Mouse (Mus musculus) G1E-ER4 (cell line): Measurements from ENCODE around the gene Des. TPM values are rescaled to one million over a fixed set of nuclear protein-coding genes. Genes with fewer than 3 reads are reported as not detected.

ENCODE experiments used
- GATA1 ChIP-seq: IDR thresholded peaks from one replicate; pipeline ENCODE4 v1.8.0; 2012; ENCODE audit warnings: low read length, inconsistent platforms
- polyA plus RNA-seq: library from polyadenylated mRNA; stranded (reverse); fragments of >175 nt; gene quantifications from 2 replicates; pipeline ENCODE4 v1.2.3, GENCODE M21; 2012

The Des gene
- polyA plus RNA-seq, 1 experiment = 1.4 TPM

GRCm38 (mm10) chr1:75387929-75388897 is 28.1 kb downstream of the Des start:
- no peak for TF ChIP-seq GATA1

DNA sequence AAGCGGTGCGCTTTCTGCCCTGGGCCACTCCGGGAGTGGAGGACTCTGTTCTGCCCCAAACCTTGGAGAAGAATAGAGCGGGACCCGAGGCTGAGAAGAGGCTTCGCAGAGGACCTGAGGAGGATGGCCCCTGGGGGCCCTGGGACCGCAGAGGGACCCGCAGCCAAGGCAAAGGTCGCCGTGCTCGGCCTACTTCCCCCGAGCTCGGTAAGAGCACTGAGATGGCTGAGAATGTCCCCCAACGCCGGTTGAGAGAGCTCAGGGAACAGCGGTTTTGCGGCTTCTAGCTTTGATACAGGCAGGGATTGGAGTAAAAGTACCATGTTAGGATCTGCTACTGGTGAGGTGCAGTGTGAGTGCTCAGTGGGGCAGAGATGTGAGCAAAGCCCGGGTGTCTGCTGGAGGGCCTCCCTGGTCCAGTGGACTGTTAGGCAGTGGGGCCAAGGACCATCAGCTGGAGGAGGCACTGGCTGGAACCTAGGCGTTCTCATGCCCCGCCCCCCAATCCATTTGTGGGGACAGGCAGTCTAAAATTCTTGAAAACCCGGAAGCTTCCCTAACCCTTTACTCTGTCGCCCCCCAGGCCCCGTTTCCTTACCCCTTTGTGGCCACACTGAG is 28.9 kb downstream of the Des start:
- no peak for TF ChIP-seq GATA1

- TF ChIP-seq GATA1 = no peak
Measured at GRCm38 (mm10) chr1:75393139-75393538, 33.0 kb downstream of the Des start.

DNA sequence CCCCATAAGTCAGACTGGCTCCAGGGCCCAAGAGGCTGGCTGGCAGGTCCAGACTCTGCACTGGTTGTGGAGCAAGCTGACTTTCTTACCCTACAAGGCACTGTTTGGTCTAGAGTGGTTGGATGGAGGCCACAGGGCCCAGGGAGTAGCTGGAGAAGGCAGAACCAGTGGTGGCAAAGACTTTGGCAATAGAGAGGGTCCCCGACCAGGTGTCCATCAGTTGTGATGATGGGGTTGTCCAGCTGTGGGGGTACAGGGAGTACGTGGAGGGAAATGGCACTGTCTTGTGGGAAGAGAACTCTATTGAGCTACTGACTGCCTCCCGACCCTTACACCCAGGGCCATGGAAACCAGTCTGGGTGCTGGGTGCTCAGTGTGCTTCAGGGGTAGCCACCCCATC is 33.7 kb downstream of the Des start:
- no peak for TF ChIP-seq GATA1

DNA sequence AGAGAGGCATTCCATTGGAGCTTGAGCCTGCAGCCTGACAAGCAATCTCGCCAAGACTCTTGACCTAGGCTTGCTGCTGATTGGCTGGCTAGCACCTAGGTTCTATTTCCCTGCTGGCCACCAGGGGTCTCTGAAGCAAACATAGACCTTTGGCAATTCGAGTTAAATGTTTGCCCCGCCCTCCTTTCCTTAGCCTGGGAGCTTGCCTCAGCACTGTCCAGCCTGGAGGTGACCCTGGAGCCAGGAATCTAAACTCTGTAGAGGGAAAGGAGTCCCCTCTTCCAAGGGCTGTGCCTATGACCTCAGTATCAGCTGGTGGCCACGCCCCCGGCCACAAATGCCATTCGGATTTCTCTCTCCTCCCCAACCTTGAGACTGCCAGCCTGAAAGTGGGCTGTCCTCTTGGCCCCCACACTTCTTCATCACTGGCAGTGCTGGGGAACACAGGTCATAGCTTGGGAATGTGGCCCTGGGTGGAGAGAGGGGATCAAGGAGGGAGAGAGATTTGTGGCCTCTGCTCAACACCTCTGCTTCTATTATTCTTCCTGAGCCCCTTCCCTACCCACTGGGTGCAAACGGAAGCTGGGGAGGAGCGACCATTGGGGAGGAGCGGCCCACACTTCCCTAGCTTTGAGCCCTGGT is 38.8 kb downstream of the Des start:
- no peak for TF ChIP-seq GATA1

GRCm38 (mm10) chr1:75399755-75400492 is 39.8 kb downstream of the Des start:
- TF ChIP-seq GATA1 = no peak

DNA sequence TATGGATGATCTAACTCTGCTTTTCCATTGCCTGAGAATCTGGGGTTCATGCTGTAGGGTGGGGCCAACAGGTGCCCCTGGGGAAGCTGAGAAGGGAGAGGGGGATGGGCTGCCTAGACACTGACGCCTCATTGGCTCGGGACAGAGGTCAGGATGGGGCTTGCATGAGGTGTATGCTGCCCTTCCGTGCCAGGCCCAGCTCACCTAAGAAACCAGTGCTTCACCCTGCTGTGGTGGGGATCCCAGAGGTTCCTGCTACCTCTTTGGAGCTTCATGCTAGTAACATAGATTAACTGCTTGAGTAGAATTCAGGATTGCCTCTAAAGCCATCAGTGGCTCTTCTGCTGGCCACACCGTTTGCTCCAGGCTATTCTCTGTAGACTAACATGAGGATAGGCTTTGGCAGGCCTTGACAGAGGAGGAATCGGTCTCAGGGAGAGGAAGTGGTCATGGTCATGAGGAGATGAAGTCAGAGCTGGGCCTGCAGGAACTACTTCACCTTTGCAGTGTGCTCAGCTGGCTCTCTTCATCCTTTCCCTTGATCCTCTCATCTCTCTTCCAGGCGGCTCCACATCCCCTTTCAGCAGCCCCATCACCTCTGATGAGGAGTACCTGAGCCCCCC is 40.5 kb downstream of the Des start:
- TF ChIP-seq GATA1 = no peak

GRCm38 (mm10) chr1:75405547-75405946 is 45.4 kb downstream of the Des start:
- TF ChIP-seq GATA1 = no peak

GRCm38 (mm10) chr1:75406173-75406572 is 46.0 kb downstream of the Des start:
- no peak for TF ChIP-seq GATA1

DNA sequence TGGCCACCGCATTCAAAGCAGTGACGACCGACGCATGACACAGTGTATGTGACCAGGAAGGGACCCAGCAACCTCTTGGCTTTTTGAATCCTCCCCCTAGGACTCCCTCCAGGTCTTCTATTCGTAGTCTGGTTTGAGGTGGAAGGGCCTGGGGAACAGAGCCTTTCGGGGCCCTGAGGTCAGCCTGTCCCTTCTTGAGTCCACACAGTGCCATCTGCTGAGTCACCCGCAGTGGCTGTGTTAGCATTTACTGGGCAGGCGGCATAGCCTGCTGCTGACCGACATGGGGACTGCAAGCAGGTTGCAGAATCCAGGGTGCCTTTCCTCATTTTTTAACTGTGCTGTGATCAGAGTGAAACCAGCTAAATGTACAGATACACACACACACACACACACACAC is 46.9 kb downstream of the Des start:
- no peak for TF ChIP-seq GATA1

GRCm38 (mm10) chr1:75408210-75408609 is 48.1 kb downstream of the Des start:
- TF ChIP-seq GATA1 = no peak

- TF ChIP-seq GATA1 = no peak
Measured at GRCm38 (mm10) chr1:75409950-75410349, 49.8 kb downstream of the Des start.

- no peak for TF ChIP-seq GATA1
Measured at GRCm38 (mm10) chr1:75412196-75412595, 52.1 kb downstream of the Des start.

- TF ChIP-seq GATA1 = no peak
Measured at GRCm38 (mm10) chr1:75413749-75414148, 53.6 kb downstream of the Des start.

Other genes starting within 250 kb of the Des start
- 0.24 and 0.27 TPM in 2 replicates for gene Nhej1, start 235.1 kb upstream of the Des start, polyA plus RNA-seq
- 0.13 TPM in 2 replicates for gene Slc23a3, start 226.4 kb upstream of the Des start, polyA plus RNA-seq
- gene Cnppd1, start 217.6 kb upstream of the Des start, polyA plus RNA-seq = 92.2 and 100 TPM in 2 replicates
- gene Retreg2, start 217.6 kb upstream of the Des start, polyA plus RNA-seq = 93.7 and 148 TPM in 2 replicates
- 21.4 and 28.2 TPM in 2 replicates for gene Zfand2b, start 191.7 kb upstream of the Des start, polyA plus RNA-seq
- 17.2 and 22.2 TPM in 2 replicates for gene Abcb6, start 179.9 kb upstream of the Des start, polyA plus RNA-seq
- gene Ankzf1, start 168.2 kb upstream of the Des start, polyA plus RNA-seq = 14.3 and 16.1 TPM in 2 replicates
- gene Atg9a, start 168.1 kb upstream of the Des start, polyA plus RNA-seq = 44.2 and 52.5 TPM in 2 replicates
- 0.45 and 0.86 TPM in 2 replicates for gene Glb1l, start 149.5 kb upstream of the Des start, polyA plus RNA-seq
- gene Stk16, start 149.5 kb upstream of the Des start, polyA plus RNA-seq = 143 and 217 TPM in 2 replicates
- gene Tuba4a, start 140.5 kb upstream of the Des start, polyA plus RNA-seq = 26.0 and 85.0 TPM in 2 replicates
- gene A630095N17Rik, start 128.2 kb upstream of the Des start, polyA plus RNA-seq = not detected in 2 replicates
- 11.3 and 14.7 TPM in 2 replicates for gene Dnajb2, start 123.9 kb upstream of the Des start, polyA plus RNA-seq
- 1.1 and 1.4 TPM in 2 replicates for gene Ptprn, start 95.8 kb upstream of the Des start, polyA plus RNA-seq
- not detected in 2 replicates for gene Resp18, start 81.9 kb upstream of the Des start, polyA plus RNA-seq
- 46.2 and 77.7 TPM in 2 replicates for gene Dnpep, start 42.3 kb upstream of the Des start, polyA plus RNA-seq
- 0.09 and 0.33 TPM in 2 replicates for gene Speg, start 15.0 kb downstream of the Des start, polyA plus RNA-seq
- gene Gmppa, start 75.6 kb downstream of the Des start, polyA plus RNA-seq = 292 TPM in 2 replicates
- gene Asic4, start 90.1 kb downstream of the Des start, polyA plus RNA-seq = 0.40 and 0.56 TPM in 2 replicates
- gene Chpf, start 119.0 kb downstream of the Des start, polyA plus RNA-seq = 99.0 and 103 TPM in 2 replicates
- 2.4 and 4.1 TPM in 2 replicates for gene Tmem198, start 119.2 kb downstream of the Des start, polyA plus RNA-seq
- not detected in 2 replicates for gene Obsl1, start 146.1 kb downstream of the Des start, polyA plus RNA-seq
- not detected in 2 replicates for gene Inha, start 146.7 kb downstream of the Des start, polyA plus RNA-seq
- gene Stk11ip, start 161.2 kb downstream of the Des start, polyA plus RNA-seq = 134 and 160 TPM in 2 replicates
- gene Slc4a3, start 185.9 kb downstream of the Des start, polyA plus RNA-seq = not detected in 2 replicates